Mouse (Mus musculus) adrenal gland, postnatal 25 days (tissue): ENCODE data around the gene Brca2. TPM values are rescaled to one million over a fixed set of nuclear protein-coding genes. Genes with fewer than 3 reads are reported as not detected.

Experiments
- DNase-seq: peaks from one replicate; pipeline ENCODE4 v3.0.0; 2021; ENCODE audit warnings: mixed read lengths
- total RNA-seq: library from RNA; stranded (reverse); gene quantifications from 2 replicates; pipeline ENCODE4 v1.2.3, GENCODE M21; 2021

Brca2 gene
- total RNA-seq, 1 experiment from 2014 or later = 14.4 TPM

DNA sequence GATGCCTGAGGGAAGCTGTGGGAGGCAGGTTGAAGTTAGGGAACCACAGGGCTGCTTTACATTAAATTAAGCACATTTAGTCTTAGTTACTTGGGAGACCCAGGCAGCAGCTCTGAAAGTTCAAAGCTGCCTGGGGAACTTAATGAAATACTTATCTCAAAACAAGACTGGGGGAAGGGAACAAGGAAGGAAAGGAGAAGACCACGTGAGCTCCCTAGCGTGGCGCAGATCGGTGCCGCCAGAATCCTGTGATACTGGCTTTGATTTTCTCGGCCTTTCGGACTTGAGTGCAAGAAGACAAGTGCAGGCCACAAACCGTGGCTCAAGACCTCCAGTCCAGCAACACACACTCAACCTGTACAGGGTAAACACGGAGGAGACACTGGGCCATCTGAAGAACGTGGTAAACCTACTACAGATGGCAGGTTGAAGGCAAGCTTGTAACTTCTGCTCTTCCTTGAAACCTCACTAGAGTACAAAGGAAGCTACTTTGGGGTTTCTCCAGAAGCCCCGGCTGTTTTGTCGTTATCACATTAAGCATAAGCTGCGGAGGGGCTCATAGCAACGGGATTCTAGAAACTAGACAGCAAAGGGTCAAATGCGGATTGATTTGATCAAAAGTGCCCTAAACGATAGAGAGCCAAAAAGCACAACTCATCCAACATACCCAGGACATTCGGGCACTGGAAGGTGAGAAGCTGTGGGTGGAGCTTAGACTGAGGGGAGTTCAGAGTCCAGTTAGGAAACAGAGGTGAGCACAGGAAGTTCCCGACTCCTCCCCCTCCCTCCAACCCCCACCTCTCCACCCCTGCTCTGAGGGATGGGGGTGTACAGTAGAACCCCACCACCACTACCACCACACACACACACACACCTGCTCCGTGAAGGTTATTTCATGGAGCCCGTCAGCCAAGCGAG is 76.0 kb downstream of the Brca2 start:
- DNase-seq = no peak

DNA sequence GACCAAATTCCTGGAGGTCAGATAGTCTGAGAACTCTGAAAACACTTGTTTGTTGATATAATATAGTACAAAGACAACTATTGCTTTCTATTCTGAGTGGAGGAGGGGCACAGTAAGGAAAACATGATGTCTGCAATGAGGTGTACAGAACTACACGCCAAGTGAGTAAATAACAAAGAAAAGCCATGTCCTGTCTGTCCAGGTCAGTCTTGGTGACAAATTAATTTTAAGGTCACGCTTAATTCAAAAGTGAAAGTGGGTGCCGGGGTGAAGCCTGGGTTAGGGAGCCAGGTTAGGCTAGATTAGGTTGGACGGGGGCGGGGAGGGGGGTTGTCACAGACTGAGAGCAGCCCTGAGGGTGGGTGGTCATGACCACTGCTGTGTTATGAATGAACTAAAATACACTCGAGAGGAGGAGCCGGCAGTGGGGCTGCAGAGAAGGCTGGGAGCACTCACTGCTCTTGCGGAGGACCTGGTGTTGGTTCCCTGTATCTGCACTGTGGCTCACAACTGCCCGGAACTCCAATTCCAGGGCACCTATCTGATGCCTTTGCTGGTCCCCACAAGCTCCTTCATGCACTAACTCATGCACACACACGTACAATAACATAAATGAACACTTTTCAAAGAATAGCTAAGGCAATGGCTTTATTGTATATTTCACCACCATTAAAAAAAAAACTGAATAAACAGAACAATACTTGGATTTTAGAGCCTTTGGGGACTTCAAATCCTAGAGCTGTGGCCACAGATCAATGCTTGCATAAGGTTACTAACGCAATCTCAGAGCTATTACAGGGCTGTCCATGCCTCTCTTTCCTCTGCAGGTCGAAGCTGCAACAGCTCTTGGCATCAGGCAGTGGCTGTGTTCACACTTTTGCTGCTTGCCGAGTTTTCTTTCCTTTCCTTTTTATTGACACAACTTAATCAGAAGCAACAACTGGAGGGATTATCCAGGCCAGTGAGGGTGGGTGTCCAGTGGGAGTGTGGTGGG is 77.2 kb downstream of the Brca2 start:
- DNase-seq = no peak

DNA sequence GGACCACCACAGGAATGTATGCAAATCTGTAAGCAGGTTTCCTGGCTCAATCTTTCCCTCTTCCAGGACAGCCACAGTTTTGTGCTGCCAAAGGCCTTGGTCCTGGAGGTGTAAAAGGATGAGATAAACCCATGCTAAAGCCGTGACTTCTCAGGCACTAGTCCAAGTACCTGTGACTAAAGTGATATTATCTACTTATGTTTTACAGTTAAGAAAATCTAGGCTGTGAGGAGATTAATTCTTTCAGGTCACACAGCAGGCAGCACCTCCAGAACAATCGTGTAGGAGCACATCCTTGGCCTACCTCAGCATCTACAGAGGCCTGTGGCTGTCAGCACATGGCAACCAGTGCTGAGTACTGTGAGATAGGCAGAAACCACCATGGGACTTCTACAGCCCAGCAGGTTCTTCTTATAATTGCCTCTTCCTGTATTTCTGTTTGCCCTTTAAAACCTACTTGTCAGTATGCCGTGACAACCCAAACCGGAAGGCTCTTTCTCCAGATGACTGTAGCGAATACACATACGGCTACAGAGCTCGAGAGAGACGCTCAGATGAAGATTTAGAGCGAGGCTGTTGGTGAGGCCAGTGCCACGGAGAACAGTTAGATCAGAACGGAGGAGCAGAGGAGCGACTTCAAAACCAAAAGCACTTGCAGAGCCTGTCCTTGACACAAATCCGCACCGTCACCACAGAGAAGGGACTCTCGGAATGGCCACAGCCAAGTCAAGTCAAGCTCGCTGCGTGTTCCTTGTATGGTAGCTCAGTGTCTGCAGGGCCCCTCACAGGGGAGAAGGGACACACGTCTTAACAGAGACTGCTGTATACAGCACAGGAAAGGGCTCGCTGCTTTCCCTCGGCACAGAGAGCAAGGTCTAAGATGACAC is 78.4 kb downstream of the Brca2 start:
- peak; percentile 43 for DNase-seq

DNA sequence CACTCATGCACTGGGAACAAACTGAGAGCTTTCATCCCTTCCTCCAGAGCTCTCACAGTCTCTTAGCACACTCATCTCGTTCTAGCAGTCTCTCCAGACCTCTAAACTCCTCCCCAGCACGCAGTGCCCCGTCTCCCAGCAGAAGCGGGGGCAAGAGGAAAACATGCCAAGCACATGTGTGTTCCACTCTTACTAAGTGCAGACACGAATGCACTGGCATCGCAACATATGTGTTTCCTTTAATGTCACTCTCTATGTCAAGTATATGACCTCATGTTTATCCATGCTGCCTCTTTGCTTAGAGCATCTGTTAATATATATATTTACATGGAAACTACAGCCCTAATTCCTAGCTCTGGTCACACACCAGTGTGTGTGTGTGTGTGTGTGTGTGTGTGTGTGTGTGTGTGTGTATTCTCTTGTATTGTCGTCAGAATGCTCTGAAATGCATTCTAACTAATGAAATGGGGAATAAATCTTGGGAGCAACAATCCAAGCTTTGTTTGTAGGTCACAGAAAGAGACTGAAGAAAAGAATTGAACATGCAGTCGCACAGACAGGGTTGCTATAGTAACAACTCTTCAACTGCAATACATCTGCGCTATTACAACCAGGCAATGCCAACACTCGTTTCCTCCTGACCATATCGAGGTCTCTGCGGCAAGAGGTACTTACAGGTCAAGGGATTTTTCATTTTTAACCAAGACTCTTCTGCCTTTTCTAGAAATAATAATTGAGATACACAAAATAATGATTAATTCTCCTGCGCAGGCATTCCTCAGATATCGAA is 79.2 kb downstream of the Brca2 start:
- no peak for DNase-seq

DNA sequence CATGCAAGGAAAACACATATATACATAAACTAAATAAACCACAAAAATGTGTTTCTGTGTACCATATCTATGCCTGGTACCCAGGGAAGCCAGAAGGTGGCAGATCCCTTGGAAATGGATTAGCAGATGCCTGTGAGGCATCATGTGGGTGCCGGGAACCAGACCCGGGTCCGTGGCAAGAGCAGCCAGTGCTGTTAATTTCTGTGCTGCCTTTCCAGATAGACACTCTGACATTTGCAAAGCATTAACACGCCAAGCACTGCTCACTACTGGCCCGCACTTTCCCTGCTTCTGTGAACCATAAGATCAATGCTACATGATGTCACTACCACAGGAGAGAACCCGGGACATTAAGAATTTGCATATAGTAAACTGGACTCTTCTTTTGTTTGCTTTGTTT is 83.7 kb downstream of the Brca2 start:
- no peak for DNase-seq

DNA sequence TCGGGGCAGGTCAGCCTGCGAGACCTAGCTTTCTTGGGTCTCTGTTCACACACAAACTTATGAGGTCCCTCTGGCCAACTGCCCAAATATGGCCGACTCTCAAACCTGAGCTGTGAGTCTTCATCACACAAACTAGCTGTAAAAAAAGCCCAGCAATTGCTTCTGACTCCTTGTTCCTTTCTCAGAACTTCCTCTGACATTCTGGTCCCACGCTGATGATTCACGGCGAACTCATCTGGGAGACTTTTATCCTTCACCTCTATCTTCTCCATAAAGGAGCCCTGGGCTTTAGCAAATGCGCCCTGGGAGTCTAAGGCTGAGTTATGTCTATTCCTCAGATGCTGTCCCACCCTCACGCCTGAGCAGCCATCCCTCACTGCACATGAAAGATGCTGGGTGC is 85.2 kb downstream of the Brca2 start:
- DNase-seq = no peak

DNA sequence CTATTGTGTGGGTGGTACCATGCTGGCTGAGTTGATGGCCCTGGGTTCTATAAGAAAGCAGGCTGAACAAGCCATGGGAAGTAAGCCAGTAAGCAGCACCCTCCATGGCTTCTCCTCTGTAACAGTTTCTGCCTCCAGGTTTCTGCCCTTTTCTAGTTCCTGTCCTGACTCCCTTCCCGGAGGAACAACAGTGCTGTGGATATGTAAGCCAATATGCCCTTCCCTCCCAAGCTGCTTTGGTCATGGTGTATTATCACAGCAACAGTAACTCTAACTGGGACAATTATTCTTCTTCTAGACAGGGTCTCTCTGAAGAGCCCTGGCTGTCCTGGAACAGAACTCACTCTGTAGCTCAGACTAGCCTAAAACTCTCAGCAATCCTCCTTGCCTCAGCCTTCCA is 88.7 kb downstream of the Brca2 start:
- no peak for DNase-seq

DNA sequence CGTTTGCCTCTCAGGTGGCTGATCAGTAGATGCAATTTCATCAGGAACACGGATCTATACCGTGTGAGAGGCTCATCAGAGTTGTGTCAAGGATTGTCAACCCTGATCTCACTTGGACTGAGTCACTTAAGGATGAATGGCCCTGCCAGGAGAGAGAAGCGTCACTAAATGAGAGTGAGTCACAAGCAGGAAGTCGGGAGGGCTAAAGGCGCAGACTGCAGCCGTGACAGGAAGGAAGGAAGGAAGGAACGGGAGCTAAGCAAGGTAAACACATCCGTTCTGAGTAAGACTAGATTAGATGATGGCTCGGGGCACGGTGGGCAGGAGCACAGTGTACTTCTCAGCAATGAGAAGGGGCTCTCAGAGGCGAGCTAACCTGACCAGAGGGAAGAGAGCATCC is 89.3 kb downstream of the Brca2 start:
- peak; percentile 25 for DNase-seq

DNA sequence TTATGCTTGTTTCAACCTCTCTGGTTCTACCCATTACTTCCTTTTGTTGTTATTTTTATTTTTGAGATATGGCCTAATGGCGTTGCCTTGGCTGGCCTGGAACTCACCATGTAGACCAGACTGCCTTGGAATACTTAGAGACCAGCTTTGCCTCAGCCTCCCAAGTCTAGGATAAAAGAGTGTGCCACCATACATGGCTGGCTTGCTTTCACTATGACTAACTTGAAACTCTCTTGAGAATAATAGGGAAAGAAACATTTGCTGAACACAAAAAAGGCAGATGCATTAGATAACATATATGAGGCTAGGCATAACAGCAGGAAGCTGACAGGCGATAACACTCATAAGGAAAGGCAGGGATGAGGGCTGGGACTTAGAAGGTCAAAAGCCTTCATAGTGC is 91.6 kb downstream of the Brca2 start:
- DNase-seq = no peak

DNA sequence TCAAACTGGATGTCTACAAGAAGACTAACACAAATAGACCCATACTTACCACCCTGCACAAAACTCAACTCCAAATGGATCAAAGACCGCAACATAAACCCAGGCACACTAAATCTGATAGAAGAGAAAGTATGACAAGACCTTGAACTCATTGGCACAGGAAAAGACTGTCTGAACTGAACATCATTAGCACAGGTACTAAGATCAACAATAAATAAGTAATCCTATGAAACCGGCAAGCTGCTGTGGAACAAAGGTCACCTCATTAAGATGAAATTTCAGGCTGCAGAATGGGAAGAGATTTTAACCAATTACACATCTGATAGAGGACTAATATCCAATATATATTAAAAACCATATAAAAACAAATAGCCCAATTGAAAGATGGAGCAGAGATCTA is 93.8 kb downstream of the Brca2 start:
- DNase-seq = no peak

DNA sequence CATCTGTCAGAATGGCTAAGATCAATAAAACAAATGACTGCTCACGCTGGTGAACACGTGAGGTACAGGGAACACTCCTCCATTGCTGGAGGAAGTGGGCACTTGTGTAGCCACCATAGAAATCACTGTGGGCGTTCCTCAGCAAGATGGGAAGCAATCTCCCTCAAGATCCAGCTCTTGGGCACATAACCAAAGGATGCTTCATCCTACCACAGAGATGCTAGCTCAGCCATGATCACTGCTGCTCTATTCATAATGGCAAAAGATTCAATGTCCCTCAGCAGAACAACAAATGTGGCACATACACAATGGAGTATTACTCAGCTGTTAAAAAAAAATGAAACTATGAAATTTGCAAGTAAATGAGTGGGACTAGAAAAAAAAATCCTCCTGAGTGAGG is 94.3 kb downstream of the Brca2 start:
- DNase-seq = no peak

DNA sequence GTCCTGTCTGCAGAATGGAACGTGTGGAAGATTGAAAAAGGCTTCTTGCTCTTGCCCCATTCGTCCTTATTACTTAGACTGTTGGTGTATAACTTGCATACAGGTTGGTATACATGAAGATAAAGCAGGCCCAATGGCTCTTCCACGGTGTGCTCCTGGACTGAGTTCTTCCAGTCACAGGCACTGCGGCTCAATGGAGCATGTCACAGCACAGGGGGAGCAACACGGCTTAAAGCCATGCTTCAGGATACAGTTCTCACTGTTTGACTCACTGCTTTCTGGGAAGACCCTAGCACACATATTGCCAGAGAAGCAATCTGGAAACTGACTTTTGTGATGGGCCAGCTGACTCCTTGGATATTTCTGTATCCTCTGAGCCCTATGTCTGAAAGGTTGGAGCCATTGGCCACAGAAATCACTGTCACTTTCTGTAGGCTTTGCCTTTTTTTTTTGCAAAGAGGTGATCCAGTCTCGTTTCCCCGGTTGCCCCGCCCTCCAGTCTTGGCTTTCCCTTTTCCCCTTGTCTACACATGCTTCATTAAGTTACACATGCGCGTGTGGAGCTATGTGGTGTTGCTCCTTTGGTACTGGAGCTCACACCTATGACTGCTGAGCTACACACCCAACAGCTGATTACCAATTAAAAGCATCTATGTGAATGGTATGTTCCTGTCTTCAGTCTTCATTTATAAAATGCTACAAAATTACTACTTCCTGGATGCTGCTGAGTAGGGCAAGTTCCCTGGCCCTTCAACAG is 96.3 kb downstream of the Brca2 start:
- no peak for DNase-seq

Other genes starting within 250 kb of the Brca2 start
- not detected in 2 replicates for gene Zar1l, start 4.5 kb upstream of the Brca2 start, total RNA-seq
- gene N4bp2l1, start 74.6 kb downstream of the Brca2 start, total RNA-seq = 34.8 and 40.0 TPM in 2 replicates
- 81.2 and 89.5 TPM in 2 replicates for gene N4bp2l2, start 143.6 kb downstream of the Brca2 start, total RNA-seq
- gene Pds5b, start 151.1 kb downstream of the Brca2 start, total RNA-seq = 29.5 and 30.1 TPM in 2 replicates